Mouse (Mus musculus): Measurements from ENCODE around the gene Atg4d. TPM values are rescaled to one million over a fixed set of nuclear protein-coding genes. Genes with fewer than 3 reads are reported as not detected.
A peak's percentile ranks its signal among the peaks of the same experiment; 100 is the strongest.
"Not testable (repeated sequence)": the region's sequence is repeated elsewhere in the genome, so short reads cannot be mapped to it uniquely, and the experiment has no call there.

Gene Atg4d
- polyA plus RNA-seq, 1 experiment from 2014 or later = 40.0 TPM

DNA sequence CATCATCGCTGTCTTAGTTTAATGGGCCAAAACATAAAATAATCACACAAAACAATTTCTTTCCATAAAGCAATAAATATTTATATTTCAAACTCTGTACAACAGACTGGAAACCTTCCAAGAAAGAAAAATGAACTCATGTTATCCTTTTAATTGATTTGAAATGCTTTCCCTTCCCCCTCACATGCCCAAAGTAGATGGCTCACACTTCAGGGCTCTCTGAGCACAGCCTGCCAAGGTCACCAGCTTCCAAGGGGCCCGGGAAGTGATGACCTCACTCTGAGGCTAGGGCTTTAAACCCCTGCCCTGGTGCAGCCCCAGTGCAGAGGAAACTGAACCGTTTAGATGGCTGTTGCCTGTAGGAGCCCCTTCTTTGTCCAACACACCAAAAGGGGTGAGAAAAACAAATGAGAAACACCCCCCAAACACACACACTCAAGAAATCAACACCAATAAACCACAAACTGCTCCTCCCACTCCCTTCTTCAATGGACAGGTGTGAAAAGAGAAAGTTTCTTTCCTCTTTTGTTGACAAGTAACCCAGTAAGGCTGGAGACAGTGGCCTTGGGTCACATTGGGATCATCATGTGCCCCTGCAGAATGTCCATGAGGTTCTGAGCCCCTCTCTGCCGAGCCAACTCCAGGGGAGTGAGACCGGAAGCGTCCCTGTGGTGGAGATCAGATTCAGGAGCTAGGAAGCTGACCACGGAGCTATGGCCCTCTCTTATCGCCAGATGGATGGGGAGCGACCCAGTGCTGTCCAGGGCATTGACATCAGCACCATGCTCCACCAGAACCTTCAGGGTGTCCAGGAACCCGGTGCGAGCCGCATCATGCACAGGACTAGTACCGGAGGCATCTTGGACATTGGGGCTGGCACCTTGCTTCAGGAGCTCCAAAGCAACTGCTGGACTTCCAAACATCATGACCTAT is 23.6 kb downstream of the Atg4d start:
- ATAC-seq (no peak), DNase-seq (ENCODE audit: low spot score) (peak; percentile 67)
- Histone ChIP-seq H3K9me3 (ENCODE audit: low read length) (no peaks in the 10 kb centered on the region), H3K4me1 (ENCODE audit: insufficient read depth, low read depth, low read length) (peaks cover 19% of the 10 kb centered on the region), H3K27me3 (replicated peaks; ENCODE audit: insufficient read depth, low read length) (no peaks in the 10 kb centered on the region), H3K4me2 (replicated peaks; ENCODE audit: low read depth, low read length) (peak overlapping the region; percentile 78), H3K36me3 (ENCODE audit: insufficient read depth, low read length) (no peaks in the 10 kb centered on the region), H3K9ac (replicated peaks; ENCODE audit: low read depth) (no peak overlapping the region), H3K27ac (ENCODE audit: low read length) (peak overlapping the region; percentile 84), H3K4me3 (ENCODE audit: low read depth, low read length) (peak overlapping the region; percentile 76)
- WGBS = 71% methylated on average over 13 of the region's 13 CpGs
- no peak for TF ChIP-seq CTCF (IDR thresholded peaks at IDR 0.05)
- peak; percentile 52; the same call in 1 of the 2 replicates for TF ChIP-seq EP300 (IDR thresholded peaks at IDR 0.05)

DNA sequence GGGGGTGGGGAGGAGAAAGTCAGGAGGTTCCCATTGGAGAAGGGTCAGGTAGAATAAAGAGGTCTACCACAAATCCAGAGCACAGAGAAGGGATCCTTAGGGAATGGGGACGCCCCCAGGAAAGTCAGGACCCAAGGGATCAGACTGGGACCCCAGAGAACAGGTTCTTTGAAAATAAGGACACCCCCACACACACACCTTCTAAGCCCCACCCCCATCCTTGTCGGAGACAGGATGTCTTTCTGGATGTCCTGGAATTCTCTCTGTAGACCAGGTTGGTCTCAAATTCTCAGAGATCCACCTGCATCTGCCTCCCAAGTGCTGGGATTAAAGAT is 24.2 kb downstream of the Atg4d start:
- H3K4me1 ChIP-seq (ENCODE audit: insufficient read depth, low read depth, low read length) = peaks cover 19% of the 10 kb centered on the region
- TF ChIP-seq EP300 (IDR thresholded peaks at IDR 0.05) = no peak
- peak overlapping the region; percentile 84; the same call in 1 of the 2 replicates for H3K27ac ChIP-seq (ENCODE audit: low read length)
- ATAC-seq (no peak), DNase-seq (ENCODE audit: low spot score) (no peak)
- H3K27me3 ChIP-seq (replicated peaks; ENCODE audit: insufficient read depth, low read length) = no peaks in the 10 kb centered on the region
- no peak overlapping the region for H3K4me3 ChIP-seq (ENCODE audit: low read depth, low read length)
- no peaks in the 10 kb centered on the region for H3K9me3 ChIP-seq (ENCODE audit: low read length)
- peak overlapping the region; percentile 80; the same call in 1 of the 2 replicates for H3K4me2 ChIP-seq (replicated peaks; ENCODE audit: low read depth, low read length)
- H3K9ac ChIP-seq (replicated peaks; ENCODE audit: low read depth) = no peak overlapping the region
- H3K36me3 ChIP-seq (ENCODE audit: insufficient read depth, low read length) = no peaks in the 10 kb centered on the region
- 81% methylated on average over 2 of the region's 2 CpGs for WGBS

DNA sequence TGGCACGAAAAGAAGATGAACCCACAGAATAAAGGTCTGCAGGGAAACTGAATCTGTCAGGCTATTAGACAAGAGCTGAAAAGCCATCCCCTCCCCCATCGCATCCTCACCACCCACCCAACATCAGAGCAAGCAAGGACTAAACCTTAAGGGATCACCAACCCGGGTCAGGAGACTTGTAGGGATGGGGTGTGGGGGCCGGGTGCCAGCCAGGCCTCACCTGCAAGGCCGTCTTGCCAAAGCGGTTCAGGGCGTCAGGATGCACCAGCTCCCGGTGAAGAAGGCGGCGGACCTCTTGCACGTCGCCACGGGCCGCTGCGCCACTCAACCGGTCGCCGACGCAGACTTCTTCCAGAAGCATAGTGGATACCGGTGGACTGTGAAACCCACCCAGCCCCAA is 25.5 kb downstream of the Atg4d start:
- ATAC-seq (no peak), DNase-seq (ENCODE audit: low spot score) (no peak)
- no peak for TF ChIP-seq CTCF (IDR thresholded peaks at IDR 0.05)
- TF ChIP-seq EP300 (IDR thresholded peaks at IDR 0.05) = no peak
- Histone ChIP-seq H3K27me3 (replicated peaks; ENCODE audit: insufficient read depth, low read length) (no peaks in the 10 kb centered on the region), H3K27ac (ENCODE audit: low read length) (peak overlapping the region; percentile 86), H3K9ac (replicated peaks; ENCODE audit: low read depth) (peak overlapping the region; percentile 63), H3K4me2 (replicated peaks; ENCODE audit: low read depth, low read length) (peak overlapping the region; percentile 80), H3K4me1 (ENCODE audit: insufficient read depth, low read depth, low read length) (peaks cover 19% of the 10 kb centered on the region), H3K4me3 (ENCODE audit: low read depth, low read length) (peak overlapping the region; percentile 66), H3K36me3 (ENCODE audit: insufficient read depth, low read length) (no peaks in the 10 kb centered on the region), H3K9me3 (ENCODE audit: low read length) (no peaks in the 10 kb centered on the region)
- WGBS = under 1% methylated on average over 20 of the region's 20 CpGs

DNA sequence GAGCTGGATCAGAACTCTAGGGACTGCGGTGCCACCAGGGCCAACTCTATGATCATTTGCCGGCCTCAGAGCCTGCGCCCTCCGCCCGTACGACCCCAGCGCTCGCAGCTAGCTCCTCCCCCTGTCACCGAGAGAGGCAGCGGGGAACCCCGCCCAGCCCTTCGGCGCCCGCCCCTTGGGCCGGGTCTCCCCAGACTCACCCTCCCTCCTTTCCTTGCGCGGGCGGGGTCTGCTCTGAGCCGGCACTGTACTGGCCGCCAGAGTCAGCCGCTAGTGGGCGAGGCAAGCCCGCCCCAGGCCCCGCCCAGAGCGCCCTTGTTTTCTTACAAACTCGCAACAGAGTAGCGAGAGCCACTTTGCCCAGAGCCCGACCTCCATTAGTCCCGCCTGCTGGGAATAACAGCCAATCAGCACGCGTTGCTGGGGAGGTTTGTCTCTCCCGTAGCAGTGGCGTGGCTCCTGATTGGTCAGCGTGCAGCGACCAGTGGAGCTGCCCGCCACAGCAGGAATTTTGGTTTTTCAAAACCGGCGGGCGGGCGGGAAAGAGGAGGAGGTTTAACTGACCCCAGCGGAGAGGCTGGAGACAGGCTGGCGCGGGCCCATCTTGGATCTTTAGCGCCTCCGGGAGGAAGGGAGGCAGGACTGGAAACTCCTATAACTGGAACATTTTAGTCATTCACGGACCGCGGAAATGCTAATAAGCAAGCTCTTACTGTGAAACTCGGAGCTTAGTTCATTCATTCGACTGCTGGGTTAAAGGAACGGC is 26.1 kb downstream of the Atg4d start, which contains the start of gene Cdkn2d:
TSS of gene Cdkn2d (minus strand) at position 386 of the 766 bp plus-strand sequence.
- H3K4me3 ChIP-seq (ENCODE audit: low read depth, low read length) = peak within 1 kb of the TSS; percentile 66
- TF ChIP-seq EP300 (IDR thresholded peaks at IDR 0.05) = no peak; the same call in 1 of the 2 replicates
- peak; percentile 62 for TF ChIP-seq CTCF (IDR thresholded peaks at IDR 0.05)
- peak within 1 kb of the TSS; percentile 80 for H3K4me2 ChIP-seq (replicated peaks; ENCODE audit: low read depth, low read length)
- no peaks in the 10 kb centered on the region for H3K9me3 ChIP-seq (ENCODE audit: low read length)
- 3% methylated on average over 47 of the region's 51 CpGs for WGBS
- peak within 1 kb of the TSS; percentile 86 for H3K27ac ChIP-seq (ENCODE audit: low read length)
- H3K27me3 ChIP-seq (replicated peaks; ENCODE audit: insufficient read depth, low read length) = no peaks in the 10 kb centered on the region
- H3K36me3 ChIP-seq (ENCODE audit: insufficient read depth, low read length) = no peaks in the 10 kb centered on the region
- DNase-seq (ENCODE audit: low spot score) = peak; percentile 100
- H3K9ac ChIP-seq (replicated peaks; ENCODE audit: low read depth) = peak within 1 kb of the TSS; percentile 63
- H3K4me1 ChIP-seq (ENCODE audit: insufficient read depth, low read depth, low read length) = peaks cover 19% of the 10 kb centered on the region
- ATAC-seq = peak; percentile 92

- peak overlapping the region; percentile 28 for H3K4me3 ChIP-seq (ENCODE audit: low read depth, low read length)
- peak overlapping the region; percentile 50 for H3K4me2 ChIP-seq (replicated peaks; ENCODE audit: low read depth, low read length)
- not testable (repeated sequence) for ATAC-seq; DNase-seq (ENCODE audit: low spot score); H3K9ac ChIP-seq (replicated peaks; ENCODE audit: low read depth); H3K27me3 ChIP-seq (replicated peaks; ENCODE audit: insufficient read depth, low read length); H3K36me3 ChIP-seq (ENCODE audit: insufficient read depth, low read length); H3K27ac ChIP-seq (ENCODE audit: low read length); H3K9me3 ChIP-seq (ENCODE audit: low read length)
- H3K4me1 ChIP-seq (ENCODE audit: insufficient read depth, low read depth, low read length) = peaks cover 12% of the 10 kb centered on the region
- 11% methylated on average over 7 of the region's 7 CpGs for WGBS
These were observed 26.8 kb downstream of the Atg4d start for GRCm38 (mm10) chr9:21291868-21292267.

DNA sequence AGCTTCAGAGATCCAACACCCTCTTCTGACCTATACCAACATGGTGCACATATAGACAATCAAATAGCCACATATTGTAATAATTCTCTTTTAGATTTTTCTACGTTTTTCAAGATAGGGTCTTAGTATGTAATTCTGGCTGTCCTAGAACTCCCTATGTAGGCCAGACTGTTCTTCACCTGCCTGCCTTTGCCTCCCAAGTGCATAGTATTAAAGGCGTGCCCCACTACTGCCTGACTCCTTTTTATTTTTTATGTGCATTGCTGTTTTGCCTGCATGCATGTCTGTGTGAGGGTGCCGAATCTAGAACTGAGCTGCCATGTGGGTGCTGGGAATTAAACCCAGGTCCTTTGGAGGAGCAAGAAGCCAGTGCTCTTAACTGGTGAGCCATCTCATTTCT is 27.2 kb downstream of the Atg4d start:
- no peak for ATAC-seq
- no peaks in the 10 kb centered on the region for H3K36me3 ChIP-seq (ENCODE audit: insufficient read depth, low read length)
- no peaks in the 10 kb centered on the region for H3K9me3 ChIP-seq (ENCODE audit: low read length)
- no peaks in the 10 kb centered on the region for H3K27me3 ChIP-seq (replicated peaks; ENCODE audit: insufficient read depth, low read length)
- H3K4me1 ChIP-seq (ENCODE audit: insufficient read depth, low read depth, low read length) = peaks cover 8% of the 10 kb centered on the region
- H3K9ac ChIP-seq (replicated peaks; ENCODE audit: low read depth) = no peak overlapping the region
- H3K27ac ChIP-seq (ENCODE audit: low read length) = no peak overlapping the region
- 89% methylated on average over 3 of the region's 3 CpGs for WGBS
- no peak overlapping the region for H3K4me2 ChIP-seq (replicated peaks; ENCODE audit: low read depth, low read length)
- no peak for DNase-seq (ENCODE audit: low spot score)
- no peak for TF ChIP-seq CTCF (IDR thresholded peaks at IDR 0.05)
- no peak for TF ChIP-seq EP300 (IDR thresholded peaks at IDR 0.05)
- no peak overlapping the region for H3K4me3 ChIP-seq (ENCODE audit: low read depth, low read length)

Measured in lung, postnatal 0 days (tissue).